14 mouse cellular contexts compared by ENCODE assay signal in the genomic region with DNA sequence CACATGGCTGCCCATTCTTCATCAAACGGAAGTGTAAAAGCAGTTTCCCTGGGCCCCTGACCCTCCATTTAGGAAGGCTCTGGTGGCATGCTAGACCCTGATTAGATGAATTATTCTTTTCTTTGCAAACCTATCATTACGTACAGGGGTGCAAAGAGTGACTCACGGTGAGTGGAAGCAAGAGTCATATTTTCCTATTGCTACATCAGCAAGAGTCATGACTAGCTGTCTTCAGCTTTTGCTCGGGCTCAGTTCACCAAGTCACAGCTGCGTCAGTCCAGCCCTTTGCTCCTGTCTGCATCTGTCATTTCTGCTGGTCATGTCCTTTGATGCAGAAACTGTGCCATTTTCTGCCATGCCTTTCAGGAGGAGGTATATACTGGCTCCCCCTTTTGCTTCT.
"Had no signal": no experiment of that assay in that cellular context is flagged by ENCODE, and none has a peak within 500 bp of the region (broad histone marks: within the 10 kb centered on the region; RNA-seq: fewer than 3 reads in every experiment).

No protein-coding gene starts in this region.

- H3K9me3 ChIP-seq: limb, embryonic 15.5 days; liver, embryonic 12.5 days had no signal

- H3K27ac ChIP-seq: layer of hippocampus, adult 2 months; limb, embryonic 15.5 days; liver, embryonic 12.5 days; macrophage; stomach, postnatal 0 days had no signal

- H3K36me3 ChIP-seq: limb, embryonic 15.5 days; liver, embryonic 12.5 days had no signal

- H3K27me3 ChIP-seq: limb, embryonic 15.5 days; liver, embryonic 12.5 days; megakaryocyte, embryonic 14.5 days had no signal

- H3K4me2 ChIP-seq: limb, embryonic 15.5 days; liver, embryonic 12.5 days; lung, embryonic 14.5 days; midbrain, embryonic 11.5 days had no signal

- H3K4me1 ChIP-seq: limb, embryonic 15.5 days; liver, embryonic 12.5 days; megakaryocyte, embryonic 14.5 days had no signal

- H3K9ac ChIP-seq: limb, embryonic 15.5 days; liver, embryonic 12.5 days; lung, embryonic 14.5 days had no signal

- DNase-seq: kidney, postnatal 10 days; kidney, postnatal 4 days; lung, embryonic 14.5 days; lung, postnatal 10 days; right cerebral cortex, adult 18-20 months; thymus, postnatal 14 days had no signal

- H3K4me3 ChIP-seq: layer of hippocampus, adult 2 months; limb, embryonic 15.5 days; liver, embryonic 12.5 days; megakaryocyte, embryonic 14.5 days had no signal

- ATAC-seq: liver, embryonic 12.5 days; midbrain, embryonic 16.5 days had no signal
